Mouse (Mus musculus) thymus, postnatal 36 days (tissue): Measurements from ENCODE around the gene Camk2d.

ENCODE experiments used
- DNase-seq, 2 experiments: peaks; one replicate each; pipeline ENCODE4 v3.0.0; 2022; ENCODE audit warnings: mixed read lengths in 2 of 2

Camk2d gene

GRCm38 (mm10) chr3:126596086-126596485 lies at the start of gene Camk2d:
Camk2d (plus strand) TSS chr3:126596302.
- DNase-seq: peak; percentile 98

GRCm38 (mm10) chr3:126547941-126548340 lies 48.2 kb upstream of the Camk2d start:
- DNase-seq: no peak

GRCm38 (mm10) chr3:126563646-126564045 lies 32.5 kb upstream of the Camk2d start:
- DNase-seq: no peak

- DNase-seq: no peak
These were observed 25.5 kb upstream of the Camk2d start for GRCm38 (mm10) chr3:126570628-126571027.

GRCm38 (mm10) chr3:126572915-126573314 lies 23.2 kb upstream of the Camk2d start:
- no peak for DNase-seq

- DNase-seq: peak; percentile 24 to 33
These were observed 20.2 kb upstream of the Camk2d start for GRCm38 (mm10) chr3:126575927-126576326.

- DNase-seq: no peak
These were observed 10.0 kb upstream of the Camk2d start for GRCm38 (mm10) chr3:126586134-126586533.

GRCm38 (mm10) chr3:126587477-126587876 lies 8.6 kb upstream of the Camk2d start:
- no peak for DNase-seq

GRCm38 (mm10) chr3:126589556-126589955 lies 6.5 kb upstream of the Camk2d start:
- no peak for DNase-seq

- no peak for DNase-seq
These were observed 646 bp upstream of the Camk2d start for GRCm38 (mm10) chr3:126595456-126595855.

- DNase-seq: peak; percentile 92 to 93
These were observed 524 bp downstream of the Camk2d start for GRCm38 (mm10) chr3:126596491-126597160.

GRCm38 (mm10) chr3:126597161-126597595 lies 1.1 kb downstream of the Camk2d start:
- peak; percentile 68 to 80 for DNase-seq

- peak in 1 of 2 experiments; percentile 13 for DNase-seq
These were observed 1.7 kb downstream of the Camk2d start for GRCm38 (mm10) chr3:126597596-126598328.

GRCm38 (mm10) chr3:126598329-126598676 lies 2.2 kb downstream of the Camk2d start:
- DNase-seq: no peak

- no peak for DNase-seq
These were observed 2.8 kb downstream of the Camk2d start for GRCm38 (mm10) chr3:126598881-126599280.

GRCm38 (mm10) chr3:126599335-126599734 lies 3.2 kb downstream of the Camk2d start:
- DNase-seq: no peak

GRCm38 (mm10) chr3:126599936-126600335 lies 3.8 kb downstream of the Camk2d start:
- no peak for DNase-seq

- DNase-seq: no peak
These were observed 6.7 kb downstream of the Camk2d start for GRCm38 (mm10) chr3:126602772-126603171.

- no peak for DNase-seq
These were observed 8.7 kb downstream of the Camk2d start for GRCm38 (mm10) chr3:126604656-126605434.

- no peak for DNase-seq
These were observed 13.2 kb downstream of the Camk2d start for GRCm38 (mm10) chr3:126609310-126609709.

GRCm38 (mm10) chr3:126609795-126610451 lies 13.8 kb downstream of the Camk2d start:
- DNase-seq: no peak

GRCm38 (mm10) chr3:126611624-126612023 lies 15.5 kb downstream of the Camk2d start:
- no peak for DNase-seq
